In genomic region chr11:117930781-117931338, GRCm38 (mm10) we compare ENCODE assay signal across 8 mouse cellular contexts. TPM values are rescaled to one million over a fixed set of nuclear protein-coding genes. Genes with fewer than 3 reads are reported as not detected.
DNase-seq lines count a peak whose midpoint lies in the region; ATAC-seq and TF ChIP-seq lines count a peak whose summit lies in the region.

No protein-coding gene starts in this region.

- no peaks in the 10 kb centered on the region for H3K9me3 ChIP-seq in ES-E14 (ENCODE audit: control insufficient read depth, insufficient read depth, low read depth, low read length)
- no peaks in the 10 kb centered on the region for H3K9me3 ChIP-seq in forebrain, embryonic 15.5 days
- H3K9me3 ChIP-seq in hindbrain, embryonic 11.5 days (ENCODE audit: control insufficient read depth, low read length) = no peaks in the 10 kb centered on the region
- H3K9me3 ChIP-seq in midbrain, postnatal 0 days (ENCODE audit: low read length) = no peaks in the 10 kb centered on the region

- 4% methylated on average over 48 of the region's 48 CpGs for WGBS in cerebellum, adult 2 months
- 3% methylated on average over 44 of the region's 48 CpGs for WGBS in forebrain, embryonic 15.5 days
- 3% methylated on average over 44 of the region's 48 CpGs for WGBS in hindbrain, embryonic 11.5 days
- 2% methylated on average over 48 of the region's 48 CpGs for WGBS in midbrain, postnatal 0 days

- peak overlapping the region; percentile 69 for H3K9ac ChIP-seq in ES-E14 (ENCODE audit: insufficient read depth, low read depth, low read length, poor library complexity, severe bottlenecking)
- peak overlapping the region; percentile 39; the same call in 1 of the 2 replicates for H3K9ac ChIP-seq in forebrain, embryonic 15.5 days (replicated peaks)
- peak overlapping the region; percentile 54 for H3K9ac ChIP-seq in hindbrain, embryonic 11.5 days (ENCODE audit: low read depth, low read length)
- peak overlapping the region; percentile 67; the same call in 1 of the 2 replicates for H3K9ac ChIP-seq in midbrain, postnatal 0 days (replicated peaks; ENCODE audit: low read length, poor library complexity, severe bottlenecking)

- in situ Hi-C loops in ES-E14 (cut with MboI; ENCODE audit: low sequenced_read_pairs in 2 of 2, unreplicated experiment in 2 of 2) = no loop called here

- H3K36me3 ChIP-seq in ES-E14 (ENCODE audit: control insufficient read depth, insufficient read depth, low read length, poor library complexity, severe bottlenecking) = no peaks in the 10 kb centered on the region
- H3K36me3 ChIP-seq in forebrain, embryonic 15.5 days = no peaks in the 10 kb centered on the region
- no peaks in the 10 kb centered on the region for H3K36me3 ChIP-seq in hindbrain, embryonic 11.5 days (ENCODE audit: control insufficient read depth, insufficient read depth, low read length)
- no peaks in the 10 kb centered on the region for H3K36me3 ChIP-seq in midbrain, postnatal 0 days (ENCODE audit: insufficient read depth, low read length)

- peak; percentile 65 for ATAC-seq in forebrain, embryonic 15.5 days (replicated peaks)
- ATAC-seq in hindbrain, embryonic 11.5 days (ENCODE audit: low FRiP score) = peak; percentile 57
- ATAC-seq in midbrain, postnatal 0 days (ENCODE audit: low FRiP score) = peak; percentile 41; the same call in 1 of the 2 replicates

- H3K27me3 ChIP-seq in cerebellum, adult 2 months (ENCODE audit: control insufficient read depth, insufficient read depth, low read length) = peaks cover 1% of the 10 kb centered on the region; the same call in 1 of the 2 replicates
- H3K27me3 ChIP-seq in forebrain, embryonic 15.5 days = peaks cover 6% of the 10 kb centered on the region; the same call in 1 of the 2 replicates
- H3K27me3 ChIP-seq in hindbrain, embryonic 11.5 days (ENCODE audit: control insufficient read depth, insufficient read depth, low read length) = peaks cover 31% of the 10 kb centered on the region
- peaks cover 24% of the 10 kb centered on the region; the same call in 1 of the 2 replicates for H3K27me3 ChIP-seq in midbrain, postnatal 0 days (ENCODE audit: insufficient read depth, low read length)

- H3K4me3 ChIP-seq in cerebellum, adult 2 months (replicated peaks; ENCODE audit: insufficient read depth, low read depth, low read length) = no peak overlapping the region
- H3K4me3 ChIP-seq in ES-E14 (ENCODE audit: insufficient read depth in 1 of 2, low read depth in 1 of 2, low read length in 2 of 2, poor library complexity in 1 of 2, severe bottlenecking in 1 of 2) = peak overlapping the region; percentile 42 to 63
- peak overlapping the region; percentile 37 for H3K4me3 ChIP-seq in forebrain, embryonic 15.5 days
- H3K4me3 ChIP-seq in hindbrain, embryonic 11.5 days (ENCODE audit: low read depth, low read length) = peak overlapping the region; percentile 36
- H3K4me3 ChIP-seq in midbrain, postnatal 0 days (ENCODE audit: low read depth, low read length) = peak overlapping the region; percentile 40

- no peak for TF ChIP-seq CTCF in cerebellum, adult 2 months (IDR thresholded peaks at IDR 0.05; ENCODE audit: borderline replicate concordance, insufficient read depth, low read depth, low read length)
- no peak for TF ChIP-seq CTCF in midbrain, postnatal 0 days (IDR thresholded peaks at IDR 0.05)

- H3K27ac ChIP-seq in cerebellum, adult 2 months (ENCODE audit: insufficient read depth, low read length) = no peak overlapping the region
- no peak overlapping the region for H3K27ac ChIP-seq in ES-E14 (ENCODE audit: insufficient read depth, low read depth, low read length, poor library complexity, severe bottlenecking)
- no peak overlapping the region for H3K27ac ChIP-seq in forebrain, embryonic 15.5 days (replicated peaks)
- peak overlapping the region; percentile 17; the same call in 1 of the 2 replicates for H3K27ac ChIP-seq in hindbrain, embryonic 11.5 days (ENCODE audit: low read depth, low read length)
- H3K27ac ChIP-seq in midbrain, postnatal 0 days (ENCODE audit: low read depth, low read length) = no peak overlapping the region

- TF ChIP-seq POLR2A in cerebellum, adult 2 months (IDR thresholded peaks at IDR 0.05; ENCODE audit: borderline replicate concordance, insufficient read depth, low read length) = no peak

- H3K4me2 ChIP-seq in forebrain, embryonic 15.5 days (replicated peaks) = peak overlapping the region; percentile 68
- H3K4me2 ChIP-seq in hindbrain, embryonic 11.5 days (replicated peaks; ENCODE audit: low read depth, low read length) = peak overlapping the region; percentile 88
- H3K4me2 ChIP-seq in midbrain, postnatal 0 days (ENCODE audit: low read depth, low read length, poor library complexity, severe bottlenecking) = peak overlapping the region; percentile 77

- DNase-seq in cerebellum, postnatal 10 days = peak; percentile 82 to 83
- no peak for DNase-seq in cerebellum, adult 2 months
- DNase-seq in ES-E14 (ENCODE audit: low read depth, low spot score) (no peak), liver (peak; percentile 34)
- DNase-seq in hindbrain, embryonic 11.5 days (ENCODE audit: low spot score) = peak; percentile 81
- DNase-seq in midbrain, postnatal 0 days (ENCODE audit: low spot score) = peak; percentile 74
- DNase-seq in thymus, postnatal 4 days = peak; percentile 82

- peaks cover under 1% of the 10 kb centered on the region; the same call in 1 of the 2 replicates for H3K4me1 ChIP-seq in cerebellum, adult 2 months (ENCODE audit: control insufficient read depth, insufficient read depth, low read length)
- peaks cover 19 to 29% of the 10 kb centered on the region in 2 experiments for H3K4me1 ChIP-seq in ES-E14 (ENCODE audit: control insufficient read depth in 2 of 2, insufficient read depth in 2 of 2, low read length in 2 of 2, poor library complexity in 1 of 2)
- peaks cover 10% of the 10 kb centered on the region for H3K4me1 ChIP-seq in forebrain, embryonic 15.5 days
- H3K4me1 ChIP-seq in hindbrain, embryonic 11.5 days (replicated peaks; ENCODE audit: control insufficient read depth, insufficient read depth, low read length) = peaks cover 15% of the 10 kb centered on the region; the same call in 1 of the 2 replicates
- H3K4me1 ChIP-seq in midbrain, postnatal 0 days (ENCODE audit: insufficient read depth, low read length) = 0 out of 2 replicates have a peak, but pooled peaks cover 6% of the 10 kb centered on the region

TF ChIP-seq in ES-E14, 5 proteins besides CTCF, POLR2A, EP300 and RAD21:
- TF ChIP-seq MAFK (IDR thresholded peaks at IDR 0.05; ENCODE audit: insufficient read depth, low read depth, low read length) (no peak), CHD2 (IDR thresholded peaks at IDR 0.05; ENCODE audit: low read depth, low read length) (no peak), HCFC1 (IDR thresholded peaks at IDR 0.05; ENCODE audit: borderline replicate concordance, insufficient read depth, low read length) (no peak), ZC3H11A (IDR thresholded peaks at IDR 0.05; ENCODE audit: borderline replicate concordance, low read depth, low read length) (no peak), ZNF384 (IDR thresholded peaks at IDR 0.05; ENCODE audit: low read depth, low read length) (no peak)

RNA-seq across cellular contexts. Expression of gene Socs3, which starts 39.0 kb away (rescaled TPM):
- polyA plus RNA-seq in cerebellum, adult 2 months (2012; rRNA removed) = 1.6 and 2.1 TPM in 2 replicates
- total RNA-seq in ES-E14 (2012; rRNA removed) = 69.8 and 78.6 TPM in 2 replicates
- polyA plus RNA-seq in forebrain, embryonic 15.5 days (2015; fragmentation: Nextera tagmentation; extraction: Ambion mirVana) = 14.2 and 15.1 TPM in 2 replicates
- 3.4 and 5.6 TPM in 2 replicates for polyA plus RNA-seq in hindbrain, embryonic 11.5 days (2014; fragmentation: Nextera tagmentation; extraction: Ambion mirVana)
- total RNA-seq in midbrain, postnatal 0 days (2014; rRNA removed) = 7.3 and 8.5 TPM in 2 replicates
- 4.4 and 4.9 TPM in 2 replicates for polyA plus RNA-seq in midbrain, postnatal 0 days (2015; fragmentation: Nextera tagmentation; extraction: Ambion mirVana)

RNA-seq across cellular contexts. Expression of gene Pgs1, which starts 55.2 kb away (rescaled TPM):
- polyA plus RNA-seq in cerebellum, adult 2 months (2012; rRNA removed) = 70.5 and 76.5 TPM in 2 replicates
- total RNA-seq in ES-E14 (2012; rRNA removed) = 95.2 and 101 TPM in 2 replicates
- polyA plus RNA-seq in forebrain, embryonic 15.5 days (2015; fragmentation: Nextera tagmentation; extraction: Ambion mirVana) = 52.9 and 54.3 TPM in 2 replicates
- polyA plus RNA-seq in hindbrain, embryonic 11.5 days (2014; fragmentation: Nextera tagmentation; extraction: Ambion mirVana) = 38.6 and 39.1 TPM in 2 replicates
- total RNA-seq in midbrain, postnatal 0 days (2014; rRNA removed) = 62.0 and 72.2 TPM in 2 replicates
- 55.0 and 61.8 TPM in 2 replicates for polyA plus RNA-seq in midbrain, postnatal 0 days (2015; fragmentation: Nextera tagmentation; extraction: Ambion mirVana)

RNA-seq across cellular contexts. Expression of gene Tha1, which starts 57.6 kb away (rescaled TPM):
- 11.5 and 12.4 TPM in 2 replicates for polyA plus RNA-seq in cerebellum, adult 2 months (2012; rRNA removed)
- 1.2 and 3.1 TPM in 2 replicates for total RNA-seq in ES-E14 (2012; rRNA removed)
- 3.1 and 3.6 TPM in 2 replicates for polyA plus RNA-seq in forebrain, embryonic 15.5 days (2015; fragmentation: Nextera tagmentation; extraction: Ambion mirVana)
- 1.4 and 1.7 TPM in 2 replicates for polyA plus RNA-seq in hindbrain, embryonic 11.5 days (2014; fragmentation: Nextera tagmentation; extraction: Ambion mirVana)
- total RNA-seq in midbrain, postnatal 0 days (2014; rRNA removed) = 3.8 and 4.2 TPM in 2 replicates
- 3.0 and 3.5 TPM in 2 replicates for polyA plus RNA-seq in midbrain, postnatal 0 days (2015; fragmentation: Nextera tagmentation; extraction: Ambion mirVana)

Comparison
In these comparisons a context has a peak if more than half of its experiments do, and no peak if none do; other contexts are left out.
1. DNase-seq: peak in cerebellum, postnatal 10 days (2 of 2), hindbrain, embryonic 11.5 days (single experiment), liver (single experiment), midbrain, postnatal 0 days (single experiment) and thymus, postnatal 4 days (single experiment); none in cerebellum, adult 2 months (0 of 2) and ES-E14 (single experiment).
2. Peak in every context shown above with its lines, with median percentiles within 50 percentile points of each other: H3K9ac ChIP-seq, ATAC-seq and H3K4me2 ChIP-seq.